Mouse (Mus musculus) embryo, embryonic 10.5 days (tissue): ENCODE data around the gene Abhd16a.
A peak's percentile ranks its signal among the peaks of the same experiment; 100 is the strongest.

Source experiments
- DNase-seq: peaks from one replicate; pipeline ENCODE4 v3.0.0-alpha.2; 2015; ENCODE audit warnings: low spot score

The Abhd16a gene

DNA sequence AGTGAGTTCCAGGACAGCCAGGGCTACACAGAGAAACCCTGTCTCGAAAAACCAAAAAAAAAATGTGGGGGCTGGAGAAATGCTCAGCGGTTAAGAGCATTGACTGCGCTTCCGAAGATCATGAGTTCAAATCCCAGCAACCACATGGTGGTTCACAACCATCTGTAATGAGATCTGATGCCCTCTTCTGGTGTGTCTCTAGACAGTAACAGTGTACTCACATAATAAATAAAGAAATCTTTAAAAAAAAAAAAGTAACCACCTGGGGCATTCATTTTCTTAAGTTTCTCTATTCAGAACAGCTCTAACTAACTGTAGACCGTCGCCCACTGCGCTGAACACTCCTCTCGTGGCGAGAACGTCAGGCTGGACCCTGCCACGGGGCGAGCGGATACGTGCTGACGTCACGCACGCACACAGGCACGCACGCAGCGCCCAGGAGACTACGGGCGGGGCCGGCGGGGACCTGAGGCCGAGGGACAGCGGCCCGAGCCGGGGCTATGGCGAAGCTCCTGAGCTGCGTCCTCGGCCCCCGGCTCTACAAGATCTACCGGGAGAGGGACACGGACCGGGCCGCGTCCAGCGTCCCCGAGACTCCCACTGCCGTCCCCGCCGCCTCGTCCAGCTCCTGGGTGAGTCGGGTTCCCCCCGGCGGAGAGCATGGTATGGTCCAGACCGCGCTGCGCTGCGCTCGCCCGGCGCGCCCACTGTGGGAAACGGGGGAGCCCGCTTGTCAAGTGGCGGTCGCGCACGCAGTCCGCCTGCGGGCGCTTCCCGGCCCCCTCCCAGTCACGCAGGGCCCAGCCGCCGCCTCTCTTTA, at the start of gene Abhd16a:
Gene Abhd16a, plus strand, starts transcription at position 439 of the 820 bp plus-strand sequence.
- peak; percentile 96 for DNase-seq

DNA sequence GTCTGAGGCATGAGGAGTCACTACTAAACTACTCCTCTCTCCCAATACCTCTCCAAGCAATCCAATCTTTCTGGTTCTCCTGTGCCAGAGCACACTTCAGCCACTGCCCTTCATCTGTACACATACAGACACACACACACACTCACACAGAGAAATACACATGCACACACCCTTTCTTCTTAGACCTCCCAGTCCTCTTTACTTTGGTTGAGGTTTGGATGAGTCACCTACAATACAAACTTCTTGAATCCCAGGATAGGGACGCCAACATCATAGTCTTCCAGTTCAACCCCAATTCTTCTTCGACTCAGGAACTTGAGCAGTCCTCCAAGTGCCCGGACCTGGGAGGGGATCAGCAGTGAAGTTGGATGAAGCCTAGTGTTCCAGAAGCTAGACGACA, 45.3 kb upstream of the Abhd16a start:
- no peak for DNase-seq

DNA sequence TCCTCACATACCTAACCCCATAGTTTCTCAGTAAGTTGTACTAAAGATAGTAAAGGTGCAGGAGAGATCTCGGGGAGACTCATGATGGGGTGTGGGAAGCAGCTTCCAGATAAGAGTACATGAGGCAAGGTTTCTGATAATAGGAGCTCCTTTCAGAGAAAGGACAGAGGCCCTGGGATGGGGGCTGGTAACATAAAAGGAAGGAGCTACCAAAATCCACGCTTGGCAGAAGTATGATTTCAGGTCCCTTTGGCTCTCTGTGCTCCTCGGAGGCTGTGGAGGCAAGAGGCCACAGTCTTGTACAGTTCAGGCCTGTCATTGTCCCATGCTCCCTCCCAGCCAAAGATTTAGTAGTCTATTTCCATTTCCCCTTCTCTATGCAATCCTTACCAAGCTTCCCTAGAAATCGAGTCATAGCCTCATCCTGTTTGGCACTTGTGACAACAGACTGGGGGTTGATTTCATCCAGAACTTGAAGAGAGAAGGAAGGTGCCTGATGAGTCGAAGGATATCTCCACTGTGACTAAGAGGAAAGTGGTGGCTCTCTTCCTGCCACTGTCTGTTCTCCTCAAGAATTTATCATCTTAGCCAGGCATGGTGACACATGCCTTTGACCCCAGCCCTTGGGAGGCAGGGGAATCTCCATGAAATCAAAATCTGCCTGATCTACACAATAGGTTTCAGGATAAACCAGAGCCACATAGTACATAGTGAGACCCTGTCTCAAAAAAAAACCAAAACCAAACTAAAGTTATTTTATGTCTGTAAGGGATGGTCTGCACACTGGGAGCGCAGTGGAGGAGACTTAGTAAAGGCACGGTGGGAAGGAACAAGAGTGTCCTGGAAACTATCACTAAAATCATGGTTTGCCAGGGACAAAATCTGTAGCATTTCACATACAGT, 43.9 kb upstream of the Abhd16a start:
- no peak for DNase-seq

DNA sequence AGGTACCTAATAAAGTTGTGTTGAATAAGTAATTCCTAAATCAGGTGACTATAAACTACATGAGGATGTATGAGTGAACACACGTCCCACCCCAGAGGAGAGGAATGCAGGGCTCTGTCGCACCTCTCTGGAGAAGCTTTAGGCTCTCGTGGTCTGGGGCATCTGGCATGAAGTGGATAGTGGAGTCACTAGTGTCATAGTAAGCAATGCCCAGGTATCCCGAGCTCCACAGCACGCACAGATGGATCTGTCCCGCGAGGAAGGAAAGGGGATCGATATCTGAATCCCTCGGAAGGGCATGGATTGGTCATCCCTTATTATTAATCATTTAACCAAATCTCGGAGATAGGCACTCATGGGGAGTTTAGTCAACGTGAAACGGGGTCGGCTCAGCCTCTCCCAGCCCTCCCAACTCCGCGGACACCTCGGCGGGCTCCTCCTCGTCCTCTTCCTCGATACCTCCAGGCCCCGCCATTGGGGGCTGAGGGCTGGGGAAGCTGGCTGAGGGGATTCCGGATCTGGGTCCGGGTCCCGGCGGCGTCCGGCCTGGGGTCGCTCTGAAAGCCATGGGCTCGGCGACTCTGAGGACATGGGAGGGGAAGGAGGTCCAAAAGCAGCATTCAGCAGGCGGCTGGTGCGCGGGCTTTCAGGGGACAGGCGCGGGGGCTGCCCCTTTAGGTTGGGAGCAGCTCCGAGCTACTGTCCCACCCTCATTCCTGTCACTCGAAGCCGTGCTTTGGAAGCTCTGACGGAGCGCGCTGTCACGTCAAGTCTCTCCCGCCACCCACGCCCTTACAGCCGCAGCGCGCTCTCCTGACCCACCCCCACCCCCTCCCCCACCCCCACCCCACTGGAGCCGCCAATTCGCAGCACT, 43.0 kb upstream of the Abhd16a start:
- DNase-seq: peak; percentile 41

DNA sequence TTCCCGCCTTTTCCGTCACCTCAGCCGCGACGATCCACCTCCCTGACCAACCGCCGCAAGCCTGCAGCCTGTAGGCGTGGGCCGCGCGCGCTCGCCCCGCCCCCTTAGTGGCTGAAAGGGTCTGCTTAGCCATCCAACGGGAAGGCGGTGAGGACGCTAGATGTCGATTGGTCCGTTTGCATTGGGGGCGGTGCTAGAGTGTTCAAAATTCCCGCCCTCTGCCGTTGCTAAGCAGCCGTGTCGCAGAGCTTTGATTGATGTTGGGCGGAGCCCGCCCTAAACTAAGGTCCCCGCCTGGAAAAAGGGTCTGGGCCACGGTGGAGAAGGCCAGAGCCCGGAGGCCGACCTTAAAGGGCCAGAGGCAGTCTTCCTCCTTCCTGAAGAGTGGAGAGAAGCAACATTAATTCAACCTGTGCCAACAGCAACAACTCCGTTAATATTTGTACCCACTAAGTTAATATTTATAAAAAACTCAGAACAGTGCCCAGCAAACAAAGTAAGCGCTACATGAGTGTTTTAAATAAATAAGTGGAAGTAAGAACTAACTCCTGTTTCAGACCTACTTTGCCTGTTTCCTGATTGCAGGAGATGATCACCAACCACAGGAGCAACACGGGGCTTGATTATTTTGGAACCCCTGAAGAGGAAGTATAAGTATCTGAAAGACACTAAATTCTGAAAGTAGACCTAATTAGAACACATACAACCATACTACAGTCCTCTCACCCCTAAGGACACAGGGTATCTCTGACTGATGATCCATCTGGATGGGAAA, 42.2 kb upstream of the Abhd16a start, which contains the start of gene Msh5:
Gene Msh5, minus strand, starts transcription at position 65 of the 775 bp plus-strand sequence.
- DNase-seq: peak; percentile 100

DNA sequence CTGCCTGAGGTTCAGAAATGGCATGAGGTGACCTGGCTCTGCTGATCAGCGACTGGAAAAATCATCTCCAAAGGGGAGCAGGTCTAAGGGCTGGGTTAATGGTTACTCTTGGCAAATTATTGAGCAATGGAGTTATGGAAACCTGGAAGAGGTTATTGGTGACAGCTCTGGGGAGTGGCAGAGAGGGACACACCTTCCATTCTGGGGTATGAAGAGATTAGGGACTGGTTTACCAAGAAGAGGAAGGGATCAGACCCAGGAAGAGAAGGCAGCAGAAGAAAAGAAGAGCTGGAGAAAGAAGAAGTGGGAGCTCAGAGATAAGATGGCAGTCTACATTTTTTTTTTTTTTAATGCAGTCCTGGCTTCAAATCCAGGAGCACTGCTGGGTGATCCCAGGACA, 41.4 kb upstream of the Abhd16a start:
- DNase-seq: no peak

DNA sequence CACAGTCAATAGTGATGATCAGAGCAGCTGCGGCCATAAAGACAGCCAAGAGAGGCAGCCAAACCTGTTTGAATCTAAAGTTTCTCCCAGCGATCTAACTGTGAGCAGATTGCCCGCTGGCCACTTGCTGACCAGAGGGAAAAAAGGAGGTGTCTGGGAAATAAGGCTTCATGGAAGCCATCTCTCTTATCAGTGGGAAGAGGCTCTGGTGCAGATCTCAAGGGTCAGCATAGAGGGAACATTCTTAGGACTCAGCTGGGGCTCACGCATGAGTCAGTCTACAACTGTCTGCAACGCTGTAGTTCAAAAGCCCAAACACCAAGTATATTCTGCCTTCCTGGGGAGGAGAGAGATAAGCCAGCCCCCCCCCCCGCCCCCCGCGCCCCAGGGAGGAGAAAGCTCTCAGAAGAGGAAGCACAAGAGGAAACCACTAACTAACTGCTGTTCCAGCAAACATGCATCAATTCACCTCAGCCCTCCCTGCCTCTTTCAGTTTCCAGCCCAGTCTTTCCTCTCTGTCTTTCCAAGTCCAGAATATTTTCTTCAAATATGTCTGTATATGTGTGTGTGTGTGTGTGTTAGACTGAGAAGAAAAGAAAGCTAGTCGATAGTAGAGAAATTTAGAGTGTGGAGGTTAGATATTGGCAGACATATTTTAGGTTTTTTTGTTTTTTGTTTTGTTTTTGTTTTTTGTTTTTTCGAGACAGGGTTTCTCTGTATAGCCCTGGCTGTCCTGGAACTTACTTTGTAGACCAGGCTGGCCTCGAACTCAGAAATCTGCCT, 40.7 kb upstream of the Abhd16a start:
- DNase-seq: peak; percentile 42

DNA sequence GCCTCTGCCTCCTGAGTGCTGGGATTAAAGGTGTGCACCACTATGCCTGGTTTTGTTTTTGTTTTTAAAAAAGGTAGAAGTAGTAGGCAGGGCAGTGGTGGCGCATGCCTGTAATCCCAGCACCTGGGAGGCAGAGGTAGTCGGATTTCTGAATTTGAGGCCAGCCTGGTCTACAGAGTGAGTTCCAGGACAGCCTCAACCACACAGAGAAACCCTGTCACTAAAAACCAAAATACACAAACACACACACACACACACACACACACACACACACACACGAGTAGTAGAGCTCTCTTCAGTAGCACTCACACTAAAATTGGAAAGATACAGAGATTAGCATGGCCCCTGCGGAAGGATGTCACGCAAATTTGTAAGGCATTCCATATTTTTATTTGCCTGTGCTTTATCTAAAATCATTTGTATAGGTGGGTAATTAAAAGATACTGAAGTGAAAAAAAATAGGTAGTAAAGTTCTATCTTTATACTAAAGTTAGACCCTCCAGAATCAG, 40.1 kb upstream of the Abhd16a start:
- DNase-seq: no peak

DNA sequence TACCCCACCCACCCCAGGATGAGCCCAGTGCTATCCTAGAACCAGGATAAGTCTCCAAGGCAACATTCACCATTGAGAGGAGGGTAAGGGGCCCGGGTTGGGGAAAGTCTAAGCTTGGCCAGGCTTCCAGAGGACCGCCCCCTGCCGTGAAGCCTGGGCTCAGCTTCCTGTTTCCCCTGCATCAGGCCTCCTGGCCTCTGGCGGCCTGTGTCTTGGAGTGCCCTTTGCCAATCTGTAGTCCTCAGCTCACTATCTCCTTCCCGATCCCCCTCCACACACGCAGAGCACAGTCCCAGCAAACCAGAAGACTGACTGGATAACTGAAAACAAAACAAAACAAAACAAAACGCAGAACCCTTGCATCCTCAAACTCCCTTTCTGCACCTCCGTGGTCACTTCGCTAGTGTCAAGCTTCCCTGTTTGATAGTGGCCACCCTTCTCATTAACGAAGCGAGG, 39.5 kb upstream of the Abhd16a start, which contains the start of gene Clic1:
Gene Clic1, plus strand, starts transcription at position 406 of the 456 bp plus-strand sequence.
- DNase-seq: peak; percentile 93

DNA sequence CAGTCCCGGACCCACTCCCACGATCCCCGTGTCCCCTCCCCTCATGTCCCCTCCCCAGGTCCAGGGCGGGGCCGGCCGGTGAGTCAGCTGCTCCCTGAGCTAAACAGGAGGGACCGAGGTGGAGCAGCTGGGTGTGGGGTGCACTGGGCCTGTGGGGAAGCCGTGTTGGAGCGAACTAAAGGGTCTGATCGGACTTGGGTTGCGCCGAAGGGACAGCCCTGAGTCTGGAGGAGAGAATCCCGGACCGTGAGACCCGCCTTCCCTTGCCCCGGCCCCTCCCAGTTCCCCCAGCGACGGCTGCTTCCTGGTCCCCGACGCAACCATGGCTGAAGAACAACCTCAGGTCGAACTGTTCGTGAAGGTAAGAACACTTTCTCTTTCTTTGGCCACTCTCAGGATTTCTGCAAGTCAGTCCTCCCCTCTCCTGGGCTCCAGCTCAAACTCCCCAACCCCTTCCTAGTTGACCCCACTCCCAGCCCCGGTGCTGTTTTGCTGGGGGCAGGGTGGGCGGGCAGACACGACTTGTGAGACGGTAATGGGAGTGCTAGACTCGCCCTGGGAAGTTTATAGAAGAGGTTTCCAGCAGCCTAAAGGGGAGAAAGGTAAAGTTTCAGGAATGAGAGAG, 38.8 kb upstream of the Abhd16a start:
- peak; percentile 82 for DNase-seq

DNA sequence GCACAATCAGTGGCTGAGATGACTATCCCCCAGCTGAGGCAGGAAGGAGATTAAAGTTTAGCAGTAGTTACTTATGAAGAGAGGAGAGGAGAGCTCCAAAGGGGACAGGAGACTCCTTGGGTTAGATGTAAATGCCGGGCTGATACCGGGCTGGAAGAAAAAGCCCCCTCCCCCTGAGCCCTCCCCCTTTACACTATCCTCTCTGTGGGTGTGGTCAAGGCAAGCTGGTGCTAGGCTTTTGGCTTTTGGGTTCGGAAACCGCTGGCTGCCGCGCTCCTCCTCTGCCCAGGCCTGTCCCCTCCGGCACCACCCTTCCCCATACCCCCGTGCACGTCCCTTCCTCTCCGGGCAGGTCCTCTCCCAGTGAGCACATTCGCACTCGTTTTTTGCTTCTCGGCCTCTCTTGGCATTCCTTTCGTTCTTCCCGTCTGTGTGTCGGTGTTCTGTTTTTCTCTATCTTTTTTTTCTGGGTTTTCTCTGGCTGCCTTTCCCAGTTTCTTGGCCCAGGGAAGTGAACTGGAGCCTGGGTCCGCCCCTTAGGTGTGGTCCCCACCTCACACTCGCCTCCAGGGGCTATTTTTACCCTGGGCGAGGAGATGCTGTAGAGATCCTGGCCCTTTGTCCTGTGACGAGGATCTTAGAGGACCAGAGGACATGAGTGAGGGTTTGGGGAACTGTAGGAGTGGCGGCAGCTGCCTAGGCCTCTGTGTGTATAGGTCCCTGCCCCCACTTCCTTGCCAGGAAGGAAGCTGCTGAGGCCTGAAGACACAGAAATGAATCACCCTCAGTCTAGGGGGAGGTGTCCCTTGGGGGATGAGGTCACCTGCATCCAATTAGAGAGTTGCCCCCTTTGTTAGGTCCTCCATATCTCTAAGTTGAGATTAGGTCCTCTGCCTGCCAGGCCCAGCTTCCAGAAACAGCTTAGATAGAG, 37.6 kb upstream of the Abhd16a start:
- peak; percentile 87 for DNase-seq

DNA sequence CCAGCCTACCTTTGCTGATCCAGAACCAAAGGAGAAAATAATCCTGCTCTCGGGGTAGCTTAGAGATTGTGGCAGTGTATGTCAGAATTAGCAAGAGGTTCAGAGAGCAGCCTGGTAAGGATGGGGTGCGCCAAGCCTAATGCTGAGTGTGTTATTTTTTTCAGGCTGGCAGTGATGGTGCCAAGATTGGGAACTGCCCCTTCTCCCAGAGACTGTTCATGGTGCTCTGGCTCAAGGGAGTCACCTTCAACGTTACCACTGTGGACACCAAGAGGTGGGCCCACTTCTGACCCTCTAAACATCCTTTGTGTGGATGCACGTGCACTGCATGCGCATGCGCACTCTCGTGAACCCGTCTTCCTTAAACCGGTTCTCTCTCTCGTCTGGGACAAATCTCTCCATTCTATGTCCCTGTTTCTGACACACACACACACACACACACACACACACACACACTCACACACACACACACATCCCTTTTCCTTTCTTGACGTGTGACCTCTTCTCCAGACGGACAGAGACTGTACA, 36.7 kb upstream of the Abhd16a start:
- no peak for DNase-seq

DNA sequence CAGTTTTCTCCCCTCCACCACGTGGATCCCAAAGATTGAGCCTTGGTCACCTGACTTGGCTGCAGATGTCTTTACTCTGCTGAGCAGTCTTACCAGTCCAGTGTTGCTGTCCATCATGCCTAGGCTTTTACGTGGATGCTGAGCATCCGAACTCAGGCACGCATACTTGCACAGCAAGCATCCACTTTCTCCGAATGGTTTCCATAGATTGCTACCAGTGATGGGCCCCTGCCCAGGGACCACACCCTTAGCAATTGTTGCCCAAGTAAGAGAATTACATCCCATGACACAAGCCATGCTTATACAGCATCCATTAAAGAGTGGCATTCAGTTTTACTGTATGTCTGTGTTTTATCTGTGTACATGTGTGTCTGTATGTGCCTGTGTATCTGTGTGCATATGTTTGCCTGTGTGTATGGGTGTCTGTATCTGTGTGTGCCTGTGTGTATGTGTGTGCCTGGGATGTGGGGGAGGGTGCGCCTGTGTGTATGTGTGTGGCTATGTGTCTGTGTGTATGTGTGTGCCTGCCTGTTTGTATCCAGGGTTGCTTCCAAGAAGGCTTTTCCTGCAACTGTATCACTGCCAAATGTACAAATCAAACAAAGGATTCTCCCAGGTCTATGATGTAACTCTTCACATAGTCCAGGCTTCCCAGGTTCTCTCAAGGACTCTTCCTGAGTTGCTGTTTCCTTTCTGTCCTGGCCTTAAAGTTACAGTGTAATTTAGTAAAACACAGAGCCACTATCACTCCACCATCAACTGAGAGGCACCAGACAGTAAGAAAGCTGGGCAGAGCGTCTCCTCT, 33.2 kb upstream of the Abhd16a start:
- DNase-seq: no peak

DNA sequence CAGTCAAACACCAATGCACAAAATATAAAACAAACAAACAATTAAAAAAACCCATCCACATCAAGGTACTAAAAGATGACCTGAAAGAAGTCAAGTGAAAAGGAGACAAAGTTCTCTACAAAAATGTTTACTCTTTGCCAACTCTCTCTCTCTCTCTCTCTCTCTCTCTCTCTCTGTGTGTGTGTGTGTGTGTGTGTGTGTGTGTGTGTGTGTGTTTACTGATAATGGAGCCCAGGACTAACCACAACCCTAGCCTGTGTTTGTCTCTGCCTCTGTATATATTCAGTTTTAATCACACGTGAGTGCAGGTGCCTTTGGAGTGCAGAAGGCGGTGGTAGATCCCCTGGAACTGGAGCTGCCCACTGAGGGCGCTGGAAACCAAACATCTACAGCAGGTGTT, 32.0 kb upstream of the Abhd16a start:
- DNase-seq: no peak

DNA sequence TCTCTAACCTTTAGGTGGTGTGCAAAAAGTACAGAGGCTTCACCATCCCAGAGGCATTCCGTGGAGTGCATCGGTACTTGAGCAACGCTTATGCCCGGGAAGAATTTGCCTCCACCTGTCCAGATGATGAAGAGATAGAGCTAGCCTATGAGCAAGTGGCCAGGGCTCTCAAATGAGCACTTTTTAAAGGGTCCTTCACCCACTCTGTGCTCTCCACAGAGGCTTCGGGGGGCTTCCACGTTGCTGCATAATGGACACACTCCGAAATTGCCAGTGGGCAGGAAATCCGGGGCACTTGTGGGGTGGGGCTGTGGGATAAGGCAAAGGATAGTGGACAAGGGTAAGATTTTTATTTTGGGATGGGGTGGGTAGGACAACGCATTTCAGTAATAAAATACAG, 30.7 kb upstream of the Abhd16a start:
- DNase-seq: no peak

DNA sequence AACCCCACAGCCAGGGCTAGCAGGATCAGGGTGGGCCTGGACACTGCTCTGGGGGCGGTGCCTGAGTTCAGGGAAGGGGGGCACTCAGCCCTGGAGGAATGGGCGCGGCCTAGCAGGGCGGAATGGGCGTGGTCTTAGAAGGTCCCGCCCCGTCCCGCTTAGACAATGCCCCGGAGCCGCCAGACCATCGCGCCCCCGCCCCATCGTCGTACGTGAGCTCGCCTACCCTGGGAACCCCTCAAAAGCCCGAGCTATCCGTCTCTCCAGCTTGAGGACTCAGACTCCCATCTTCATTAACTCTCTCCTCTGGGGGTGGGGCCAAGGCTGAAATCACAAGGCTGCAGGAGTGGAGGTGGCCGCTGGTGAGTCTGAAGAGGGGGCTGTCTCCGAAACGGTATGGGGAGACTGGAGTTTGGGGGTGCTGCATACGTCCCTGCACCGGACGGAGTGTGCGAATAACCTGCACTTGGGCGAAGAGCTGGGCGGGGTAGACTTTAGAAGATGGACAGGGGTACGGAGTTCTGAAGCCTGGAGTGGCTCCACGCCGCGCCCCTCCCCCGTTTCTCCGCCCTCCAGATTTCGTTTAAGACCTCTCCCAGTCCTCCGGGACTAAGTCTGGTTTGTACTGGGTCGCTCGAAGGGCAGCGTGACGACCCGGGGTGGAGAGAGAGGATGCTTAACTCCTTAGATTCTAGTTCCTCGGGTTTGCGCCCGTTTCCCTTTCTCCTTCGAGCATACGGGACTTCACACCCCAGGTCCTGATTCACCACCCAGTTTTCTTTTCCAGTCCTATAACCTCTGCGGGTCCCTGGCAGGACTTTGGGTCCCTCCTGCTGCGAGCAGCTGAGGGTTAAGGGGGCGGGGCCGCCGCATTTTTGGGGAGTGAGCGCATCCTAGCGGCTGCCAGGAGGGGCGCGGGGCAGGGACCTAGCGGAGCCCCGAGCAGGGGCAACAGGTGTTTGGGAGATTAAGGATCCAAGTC, 29.9 kb upstream of the Abhd16a start, which contains the start of gene Ddah2:
Gene Ddah2, plus strand, starts transcription at position 125 of the 982 bp plus-strand sequence.
- peak; percentile 99 for DNase-seq
